Mouse (Mus musculus) liver, embryonic 16.5 days (tissue): ENCODE measurements around the gene Blcap. TPM values are rescaled to one million over a fixed set of nuclear protein-coding genes. Genes with fewer than 3 reads are reported as not detected.

Source experiments
- ATAC-seq: fragments of 200-750 bp; cut with Nextera tagmentation; 2 replicates; pipeline ENCODE4 v1.8.0; 2017; ENCODE audit warnings: low read depth, mild to moderate bottlenecking, moderate number of reproducible peaks, moderate library complexity
- H3K27ac ChIP-seq: fragments of 300-500 bp; sonication (generic); 2 replicates; pipeline ENCODE4 v1.5.1; 2014; ENCODE audit warnings: mild to moderate bottlenecking, low read length
- H3K27me3 ChIP-seq: fragments of 300-500 bp; sonication (generic); 2 replicates; pipeline ENCODE4 v1.6.1; 2014; ENCODE audit warnings: low read depth, low read length, mixed read lengths; ENCODE audit not compliant: control insufficient read depth, insufficient read depth
- H3K36me3 ChIP-seq: fragments of 300-500 bp; sonication (generic); 2 replicates; pipeline ENCODE4 v1.6.1; 2014; ENCODE audit warnings: mild to moderate bottlenecking; ENCODE audit not compliant: control insufficient read depth, insufficient read depth
- H3K4me1 ChIP-seq: fragments of 300-500 bp; sonication (generic); 2 replicates; pipeline ENCODE4 v1.6.1; 2014; ENCODE audit warnings: low read depth, low read length, mixed read lengths; ENCODE audit not compliant: control insufficient read depth
- H3K4me2 ChIP-seq: fragments of 300-500 bp; sonication (generic); 2 replicates; pipeline ENCODE4 v1.6.1; 2014; ENCODE audit warnings: low read depth, low read length, mixed read lengths
- H3K4me3 ChIP-seq: fragments of 300-500 bp; sonication (generic); 2 replicates; pipeline ENCODE4 v1.5.1; 2014; ENCODE audit warnings: low read depth, mild to moderate bottlenecking, low read length
- H3K9ac ChIP-seq: fragments of 300-500 bp; sonication (generic); 2 replicates; pipeline ENCODE4 v1.6.1; 2014; ENCODE audit warnings: low read depth, low read length
- H3K9me3 ChIP-seq: fragments of 300-500 bp; sonication (generic); replicated peaks from 2 replicates; pipeline ENCODE4 v1.6.1; 2016; ENCODE audit warnings: low read length; ENCODE audit not compliant: control insufficient read depth
- WGBS: fragments of 180-500 bp; shearing (Covaris S2); extraction: QIAGEN DNeasy Blood & Tissue Kit; methylation state at CpG from one replicate; pipeline ENCODE4 v1.1.7; 2014; ENCODE audit not compliant: insufficient replicate concordance; 5-methylcytosine and 5-hydroxymethylcytosine counted together
- polyA plus RNA-seq: library from polyadenylated mRNA; unstranded; fragments of >200 nt; fragmentation: Nextera tagmentation; extraction: Ambion mirVana; gene quantifications from 2 replicates; pipeline ENCODE4 v1.2.1, GENCODE M21; 2015

Blcap gene
- polyA plus RNA-seq, 1 experiment from 2014 or later: 8.4 TPM

DNA sequence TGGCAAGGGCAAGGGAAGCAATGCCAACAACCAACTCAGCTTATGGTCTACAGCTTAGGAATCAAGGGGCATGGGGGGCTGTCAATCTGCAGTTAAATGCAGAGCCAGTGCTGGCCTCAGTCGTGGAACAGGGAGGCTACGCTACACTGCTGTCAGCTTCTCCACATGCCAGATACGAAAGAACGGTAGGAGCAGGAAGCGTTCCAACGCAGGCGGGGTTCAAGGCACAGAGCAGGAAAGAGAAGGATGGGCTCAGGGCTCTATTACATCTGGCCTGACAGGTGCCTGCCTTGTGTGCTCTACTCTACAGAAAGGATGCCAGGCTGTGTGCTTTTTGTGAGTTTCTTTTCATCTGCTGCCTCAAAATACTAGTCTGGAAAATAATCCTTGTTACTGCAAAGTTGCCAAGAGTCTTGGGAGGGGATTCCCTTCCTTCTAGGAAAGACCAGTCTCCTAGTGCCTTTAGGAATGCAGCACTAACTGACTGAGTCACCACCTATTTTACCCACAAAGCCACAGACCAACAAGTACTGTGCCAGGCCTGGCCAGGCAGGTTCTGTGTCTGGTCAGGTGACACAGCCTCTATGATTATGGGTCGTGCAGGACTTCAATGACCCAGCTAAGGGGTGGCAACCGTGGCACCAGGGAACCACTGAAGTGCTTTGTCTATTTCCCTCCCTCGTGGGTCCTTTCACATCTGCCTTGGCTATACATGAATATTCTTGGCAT lies 18.8 kb downstream of the Blcap start:
- Histone ChIP-seq H3K4me2 (no peak overlapping the region), H3K4me3 (no peak overlapping the region), H3K27me3 (no peaks in the 10 kb centered on the region), H3K36me3 (no peaks in the 10 kb centered on the region), H3K9me3 (no peaks in the 10 kb centered on the region), H3K27ac (no peak overlapping the region), H3K9ac (no peak overlapping the region), H3K4me1 (no peaks in the 10 kb centered on the region)
- 70% methylated on average over 10 of the region's 10 CpGs for WGBS
- ATAC-seq: no peak

DNA sequence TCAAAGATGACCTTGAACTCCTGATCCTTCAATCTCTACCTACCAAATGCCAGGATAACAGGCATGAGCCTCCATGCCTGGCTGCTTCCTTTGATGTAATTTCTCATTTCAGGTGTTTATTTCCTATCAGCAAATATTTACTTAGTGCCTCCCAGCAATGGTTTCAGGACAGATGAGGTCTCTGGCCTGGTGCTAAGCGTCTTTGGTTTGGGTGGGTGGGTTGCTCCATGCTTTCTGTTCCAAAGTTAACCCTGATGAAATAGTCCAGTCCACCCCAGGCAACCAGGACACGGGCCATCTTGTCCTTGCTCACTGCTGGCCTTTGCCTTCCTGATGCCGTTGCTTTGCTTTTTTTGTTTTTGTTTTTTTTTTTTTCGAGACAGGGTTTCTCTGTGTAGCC lies 20.8 kb downstream of the Blcap start:
- ATAC-seq: no peak
- no peak overlapping the region for H3K27ac ChIP-seq
- H3K9ac ChIP-seq: no peak overlapping the region
- H3K4me1 ChIP-seq: no peaks in the 10 kb centered on the region
- H3K9me3 ChIP-seq: no peaks in the 10 kb centered on the region
- H3K4me3 ChIP-seq: no peak overlapping the region
- WGBS: 67% methylated on average over 4 of the region's 4 CpGs
- no peak overlapping the region for H3K4me2 ChIP-seq
- no peaks in the 10 kb centered on the region for H3K36me3 ChIP-seq
- no peaks in the 10 kb centered on the region for H3K27me3 ChIP-seq

DNA sequence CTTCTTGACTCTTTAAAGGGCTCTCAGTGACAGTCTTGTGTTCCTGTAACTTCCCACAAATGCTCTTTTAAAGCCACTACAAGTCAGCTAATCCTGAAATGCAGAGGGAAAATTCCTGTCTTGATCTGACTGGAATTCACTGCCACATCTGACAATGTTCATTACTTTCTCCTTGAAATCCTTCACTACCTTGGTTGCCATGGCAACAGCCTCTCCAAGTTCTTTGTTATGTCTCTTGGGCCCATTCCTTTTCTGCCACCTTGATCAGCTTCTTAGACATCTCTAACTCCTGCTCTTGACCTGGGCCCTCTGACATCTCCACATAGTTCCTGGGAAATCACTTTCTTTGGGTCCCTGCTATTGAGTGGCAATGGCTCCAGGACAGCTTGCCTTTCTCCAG lies 24.4 kb downstream of the Blcap start:
- H3K9me3 ChIP-seq: no peaks in the 10 kb centered on the region
- ATAC-seq: no peak
- no peak overlapping the region for H3K4me2 ChIP-seq
- no peaks in the 10 kb centered on the region for H3K4me1 ChIP-seq
- H3K9ac ChIP-seq: no peak overlapping the region
- H3K36me3 ChIP-seq: no peaks in the 10 kb centered on the region
- H3K27ac ChIP-seq: no peak overlapping the region
- no peak overlapping the region for H3K4me3 ChIP-seq
- no peaks in the 10 kb centered on the region for H3K27me3 ChIP-seq

DNA sequence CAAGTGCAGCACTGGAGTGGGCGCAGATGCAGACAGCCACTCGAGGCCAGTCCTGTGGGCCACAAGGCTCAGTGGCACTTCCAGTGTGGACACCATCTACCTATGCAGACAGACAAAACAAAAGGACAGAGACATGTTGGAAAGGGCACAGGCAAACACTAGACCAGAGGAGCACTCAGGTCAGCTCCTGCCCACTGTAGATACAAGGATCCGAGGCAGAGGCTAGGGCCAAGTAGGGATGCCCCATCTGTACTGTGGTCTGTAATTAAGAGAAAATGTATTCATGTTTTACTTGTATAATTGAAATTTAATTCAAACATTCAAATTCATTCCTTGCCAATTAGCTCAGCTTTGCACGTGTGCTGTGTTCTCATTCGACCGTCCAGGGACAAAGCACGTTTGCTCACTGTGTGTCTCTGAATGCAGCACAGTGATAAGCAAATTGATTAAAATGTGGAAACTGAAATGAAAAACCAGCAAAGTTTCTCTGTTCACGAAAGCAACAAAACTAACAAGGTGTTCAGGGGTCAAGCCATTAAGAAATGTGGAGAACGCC lies 26.7 kb downstream of the Blcap start:
- 73% methylated on average over 9 of the region's 9 CpGs for WGBS
- no peaks in the 10 kb centered on the region for H3K36me3 ChIP-seq
- no peak overlapping the region for H3K4me3 ChIP-seq
- H3K9me3 ChIP-seq: no peaks in the 10 kb centered on the region
- H3K4me1 ChIP-seq: peaks cover 4% of the 10 kb centered on the region; the same call in 1 of the 2 replicates
- ATAC-seq: no peak
- H3K4me2 ChIP-seq: no peak overlapping the region
- H3K27ac ChIP-seq: no peak overlapping the region
- H3K9ac ChIP-seq: no peak overlapping the region
- no peaks in the 10 kb centered on the region for H3K27me3 ChIP-seq

DNA sequence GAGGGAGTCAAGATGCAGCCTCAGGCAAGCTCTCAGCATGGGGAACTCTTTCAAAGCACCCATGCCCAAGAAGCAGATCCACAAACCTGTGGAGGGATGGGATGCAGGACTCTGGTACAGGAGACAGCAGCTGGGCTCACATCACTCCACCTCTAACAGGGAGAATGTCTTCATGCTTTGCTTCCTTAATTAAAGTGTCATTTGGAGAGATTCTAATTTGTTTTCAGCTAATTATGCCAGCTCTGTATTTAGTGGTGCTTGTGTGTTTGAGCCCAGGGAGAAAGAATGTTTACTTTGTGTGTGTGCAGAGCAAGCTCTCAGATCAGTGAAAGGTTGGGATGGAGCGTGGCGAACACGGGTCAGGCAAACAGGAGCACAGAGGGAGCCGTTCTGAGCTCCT lies 28.7 kb downstream of the Blcap start:
- ATAC-seq: peak; percentile 54; the same call in 1 of the 2 replicates
- Histone ChIP-seq H3K27me3 (no peaks in the 10 kb centered on the region), H3K27ac (no peak overlapping the region), H3K4me1 (peaks cover 4% of the 10 kb centered on the region; the same call in 1 of the 2 replicates), H3K4me2 (no peak overlapping the region), H3K36me3 (no peaks in the 10 kb centered on the region), H3K9me3 (no peaks in the 10 kb centered on the region), H3K4me3 (no peak overlapping the region), H3K9ac (no peak overlapping the region)
- WGBS: 76% methylated on average over 4 of the region's 4 CpGs

DNA sequence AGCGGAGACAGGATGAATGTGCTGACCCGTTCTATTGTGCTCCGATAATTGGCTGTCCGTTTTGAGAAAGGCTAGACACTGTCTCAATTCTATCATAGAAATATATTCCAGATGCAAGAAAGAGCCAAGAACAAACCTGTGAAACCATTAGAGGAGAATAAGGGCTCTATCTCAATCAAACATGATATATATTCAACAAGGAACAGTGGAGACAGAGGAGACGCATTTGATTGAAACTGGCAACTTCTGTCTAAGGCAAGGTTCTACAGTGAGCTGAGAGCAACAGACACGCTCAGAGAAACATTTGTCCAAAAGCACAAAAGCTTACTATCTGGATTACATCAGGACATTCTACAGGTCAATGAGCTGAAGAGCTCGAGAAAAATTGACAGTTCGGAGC lies 29.4 kb downstream of the Blcap start:
- no peaks in the 10 kb centered on the region for H3K9me3 ChIP-seq
- no peak overlapping the region for H3K27ac ChIP-seq
- H3K4me1 ChIP-seq: peaks cover 4% of the 10 kb centered on the region; the same call in 1 of the 2 replicates
- H3K9ac ChIP-seq: no peak overlapping the region
- H3K27me3 ChIP-seq: no peaks in the 10 kb centered on the region
- 64% methylated on average over 8 of the region's 8 CpGs for WGBS
- no peak overlapping the region for H3K4me2 ChIP-seq
- no peaks in the 10 kb centered on the region for H3K36me3 ChIP-seq
- no peak for ATAC-seq
- H3K4me3 ChIP-seq: no peak overlapping the region

DNA sequence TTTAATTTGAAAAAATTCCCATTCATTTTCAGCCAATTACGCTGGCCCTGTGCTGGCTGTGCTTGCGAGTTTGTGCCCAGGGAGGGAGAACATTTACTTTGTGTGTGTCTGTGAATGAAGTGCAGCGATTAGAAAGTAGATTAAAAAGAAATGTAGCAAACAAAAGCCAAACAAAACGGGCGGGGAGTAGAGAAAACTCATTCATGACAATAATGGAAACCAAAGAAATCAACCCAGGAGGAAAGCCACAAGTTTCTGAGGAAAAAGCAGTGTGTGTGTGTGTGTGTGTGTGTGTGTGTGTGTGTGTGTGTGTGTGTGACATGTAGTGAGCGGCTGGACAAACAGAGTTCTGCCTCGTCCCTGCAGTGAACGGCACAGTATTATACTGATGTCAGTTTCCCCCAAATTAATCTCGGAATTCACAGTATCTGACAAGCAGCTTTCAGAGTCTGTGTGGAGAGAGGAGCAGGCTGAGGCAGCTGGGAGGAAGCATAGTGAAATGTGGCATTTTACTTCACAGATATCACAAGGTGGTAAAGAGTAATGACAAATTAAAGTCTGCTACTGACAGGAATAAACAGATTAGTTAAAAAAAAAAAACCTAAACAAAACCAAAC lies 30.0 kb downstream of the Blcap start:
- H3K4me3 ChIP-seq: no peak overlapping the region
- H3K9me3 ChIP-seq: no peaks in the 10 kb centered on the region
- no peaks in the 10 kb centered on the region for H3K36me3 ChIP-seq
- peaks cover 4% of the 10 kb centered on the region; the same call in 1 of the 2 replicates for H3K4me1 ChIP-seq
- WGBS: 53% methylated on average over 9 of the region's 9 CpGs
- H3K27me3 ChIP-seq: no peaks in the 10 kb centered on the region
- no peak for ATAC-seq
- H3K27ac ChIP-seq: no peak overlapping the region
- no peak overlapping the region for H3K4me2 ChIP-seq
- H3K9ac ChIP-seq: no peak overlapping the region

DNA sequence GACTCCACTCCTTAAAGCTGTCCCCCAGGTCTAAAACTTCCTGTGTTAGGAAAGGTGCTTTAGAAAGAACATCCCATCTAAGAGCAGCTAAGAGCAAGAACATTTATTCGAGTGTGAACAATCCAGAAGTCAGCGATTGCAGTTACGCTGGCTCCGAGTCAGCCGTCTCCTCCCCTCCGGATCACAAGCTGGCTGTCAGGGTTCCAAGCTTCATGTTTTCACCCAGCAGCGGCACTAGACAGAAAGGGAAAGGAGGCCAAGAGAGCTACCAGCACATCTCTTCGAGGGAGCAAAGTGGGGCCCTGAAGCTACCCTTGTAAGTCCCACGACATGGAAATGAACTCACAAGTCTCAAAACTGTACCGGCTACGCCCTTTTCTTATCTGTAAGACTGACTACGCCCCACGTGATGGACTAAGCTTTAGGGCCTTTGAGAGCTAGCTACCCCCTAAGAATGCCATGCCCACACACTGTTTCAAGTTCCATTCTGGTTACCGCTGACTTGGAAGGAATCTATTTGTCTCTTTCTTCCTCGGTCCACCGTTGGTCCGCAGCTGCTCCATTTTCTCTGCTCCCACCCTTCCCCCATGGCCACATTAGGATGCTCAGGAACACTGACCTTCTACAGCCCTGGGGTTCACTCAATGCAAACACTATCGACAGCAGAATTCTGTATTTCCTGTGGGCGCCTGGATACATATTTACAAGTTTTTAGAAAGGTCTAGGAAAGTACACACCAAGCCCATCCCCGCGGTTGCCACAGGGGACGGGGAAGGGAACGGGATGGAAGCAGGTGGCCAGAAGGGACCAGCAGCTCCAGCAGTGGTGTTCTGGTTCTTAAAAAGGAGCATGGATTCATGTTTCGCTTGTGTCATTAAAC lies 30.8 kb downstream of the Blcap start:
- no peak overlapping the region for H3K4me2 ChIP-seq
- no peaks in the 10 kb centered on the region for H3K27me3 ChIP-seq
- WGBS: 61% methylated on average over 24 of the region's 24 CpGs
- H3K9me3 ChIP-seq: no peaks in the 10 kb centered on the region
- ATAC-seq: peak; percentile 55; the same call in 1 of the 2 replicates
- H3K4me1 ChIP-seq: peaks cover 4% of the 10 kb centered on the region; the same call in 1 of the 2 replicates
- no peaks in the 10 kb centered on the region for H3K36me3 ChIP-seq
- no peak overlapping the region for H3K27ac ChIP-seq
- H3K4me3 ChIP-seq: no peak overlapping the region
- H3K9ac ChIP-seq: no peak overlapping the region
